Mouse (Mus musculus): Measurements from ENCODE around the gene Abhd14b. TPM values are rescaled to one million over a fixed set of nuclear protein-coding genes. Genes with fewer than 3 reads are reported as not detected.

Abhd14b gene
- total and polyA plus RNA-seq, 2 experiments from 2014 or later: 13.8 to 16.2 TPM

GRCm38 (mm10) chr9:106453271-106454070, 6.2 kb downstream of the Abhd14b start, which contains the start of gene Pcbp4:
Gene Pcbp4, plus strand, starts transcription at chr9:106453291.
- Histone ChIP-seq H3K9me3 (ENCODE audit: low read length) (no peaks in the 10 kb centered on the region), H3K4me2 (ENCODE audit: low read depth, low read length, poor library complexity, severe bottlenecking) (peak within 1 kb of the TSS; percentile 85), H3K27me3 (ENCODE audit: insufficient read depth, low read length) (no peaks in the 10 kb centered on the region), H3K9ac (replicated peaks; ENCODE audit: low read length, poor library complexity, severe bottlenecking) (peak within 1 kb of the TSS; percentile 96), H3K27ac (ENCODE audit: low read depth, low read length) (peak within 1 kb of the TSS; percentile 89), H3K4me3 (ENCODE audit: low read depth, low read length) (peak within 1 kb of the TSS; percentile 65), H3K4me1 (ENCODE audit: insufficient read depth, low read length) (peaks cover 37% of the 10 kb centered on the region), H3K36me3 (ENCODE audit: insufficient read depth, low read length) (peaks cover 5% of the 10 kb centered on the region; the same call in 1 of the 2 replicates)
- 1% methylated on average over 32 of the region's 74 CpGs for WGBS
- peak; percentile 67 for DNase-seq (ENCODE audit: low spot score)
- TF ChIP-seq CTCF (IDR thresholded peaks at IDR 0.05): no peak
- ATAC-seq (ENCODE audit: low FRiP score): peak; percentile 50

- Histone ChIP-seq H3K4me2 (ENCODE audit: low read depth, low read length, poor library complexity, severe bottlenecking) (peak overlapping the region; percentile 85), H3K9ac (replicated peaks; ENCODE audit: low read length, poor library complexity, severe bottlenecking) (peak overlapping the region; percentile 96), H3K4me3 (ENCODE audit: low read depth, low read length) (peak overlapping the region; percentile 65), H3K27me3 (ENCODE audit: insufficient read depth, low read length) (no peaks in the 10 kb centered on the region), H3K36me3 (ENCODE audit: insufficient read depth, low read length) (peaks cover 5% of the 10 kb centered on the region; the same call in 1 of the 2 replicates), H3K4me1 (ENCODE audit: insufficient read depth, low read length) (peaks cover 37% of the 10 kb centered on the region), H3K27ac (ENCODE audit: low read depth, low read length) (peak overlapping the region; percentile 89), H3K9me3 (ENCODE audit: low read length) (no peaks in the 10 kb centered on the region)
- peak; percentile 13; the same call in 1 of the 2 replicates for ATAC-seq (ENCODE audit: low FRiP score)
- peak; percentile 50 for DNase-seq (ENCODE audit: low spot score)
- 0% methylated on average over 15 of the region's 20 CpGs for WGBS
- TF ChIP-seq CTCF (IDR thresholded peaks at IDR 0.05): no peak
Observed at GRCm38 (mm10) chr9:106454071-106454761, 7.0 kb downstream of the Abhd14b start.

DNA sequence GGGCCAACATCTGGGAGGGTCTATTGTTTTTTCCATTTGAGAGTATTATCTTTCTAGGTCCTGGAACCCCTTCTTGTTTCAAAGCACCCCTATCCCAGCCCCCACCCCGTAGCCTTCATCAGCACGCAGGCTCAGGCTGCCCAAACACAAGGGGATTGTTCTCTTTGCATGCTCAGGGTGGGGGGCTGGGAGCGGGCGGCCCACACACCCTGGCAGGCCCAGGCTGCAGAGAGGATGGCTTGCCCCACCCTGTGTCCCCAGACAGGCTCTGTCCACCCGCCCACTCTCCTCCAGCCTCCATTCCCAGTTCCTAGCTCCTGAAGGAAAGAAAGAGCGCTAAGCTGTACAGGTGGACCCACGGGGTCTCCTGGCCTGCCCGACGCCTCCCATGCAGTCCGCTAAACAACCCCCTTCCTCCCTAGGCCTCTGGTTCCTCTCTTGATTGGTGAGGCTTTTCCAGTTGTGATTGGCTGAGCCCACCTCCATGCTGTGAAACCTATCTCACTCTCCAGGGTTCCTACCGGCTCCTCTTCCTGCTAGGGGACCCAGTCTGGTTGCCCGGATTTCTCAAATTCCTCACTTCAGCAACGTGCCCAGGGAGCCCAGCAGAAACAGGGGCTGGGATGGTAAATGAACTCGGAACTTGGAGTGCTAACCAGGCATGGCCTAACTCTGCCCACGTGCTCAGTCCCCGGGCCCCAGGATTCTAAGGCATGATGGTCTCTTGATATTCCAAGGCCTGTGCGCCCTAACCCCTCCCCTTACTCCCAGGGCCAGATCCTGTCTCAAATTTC, 7.8 kb downstream of the Abhd14b start:
- peak; percentile 72 for DNase-seq (ENCODE audit: low spot score)
- H3K9ac ChIP-seq (replicated peaks; ENCODE audit: low read length, poor library complexity, severe bottlenecking): peak overlapping the region; percentile 96
- peak overlapping the region; percentile 89 for H3K27ac ChIP-seq (ENCODE audit: low read depth, low read length)
- peak overlapping the region; percentile 65 for H3K4me3 ChIP-seq (ENCODE audit: low read depth, low read length)
- no peak for TF ChIP-seq CTCF (IDR thresholded peaks at IDR 0.05)
- ATAC-seq (ENCODE audit: low FRiP score): peak; percentile 33; the same call in 1 of the 2 replicates
- 6% methylated on average over 17 of the region's 17 CpGs for WGBS
- H3K36me3 ChIP-seq (ENCODE audit: insufficient read depth, low read length): peaks cover 8% of the 10 kb centered on the region; the same call in 1 of the 2 replicates
- no peaks in the 10 kb centered on the region for H3K27me3 ChIP-seq (ENCODE audit: insufficient read depth, low read length)
- peaks cover 37% of the 10 kb centered on the region for H3K4me1 ChIP-seq (ENCODE audit: insufficient read depth, low read length)
- H3K9me3 ChIP-seq (ENCODE audit: low read length): no peaks in the 10 kb centered on the region
- peak overlapping the region; percentile 85 for H3K4me2 ChIP-seq (ENCODE audit: low read depth, low read length, poor library complexity, severe bottlenecking)

GRCm38 (mm10) chr9:106456325-106457162, 9.3 kb downstream of the Abhd14b start:
- H3K4me2 ChIP-seq (ENCODE audit: low read depth, low read length, poor library complexity, severe bottlenecking): peak overlapping the region; percentile 85
- H3K9me3 ChIP-seq (ENCODE audit: low read length): no peaks in the 10 kb centered on the region
- H3K9ac ChIP-seq (replicated peaks; ENCODE audit: low read length, poor library complexity, severe bottlenecking): peak overlapping the region; percentile 96
- H3K4me3 ChIP-seq (ENCODE audit: low read depth, low read length): 0 out of 2 replicates have a peak overlapping the region, but pooled peaks have one; percentile 2
- ATAC-seq (ENCODE audit: low FRiP score) (no peak), DNase-seq (ENCODE audit: low spot score) (peak; percentile 65)
- H3K27me3 ChIP-seq (ENCODE audit: insufficient read depth, low read length): no peaks in the 10 kb centered on the region
- 27% methylated on average over 15 of the region's 15 CpGs for WGBS
- peak overlapping the region; percentile 38; the same call in 1 of the 2 replicates for H3K27ac ChIP-seq (ENCODE audit: low read depth, low read length)
- peaks cover 16% of the 10 kb centered on the region for H3K36me3 ChIP-seq (ENCODE audit: insufficient read depth, low read length)
- no peak for TF ChIP-seq CTCF (IDR thresholded peaks at IDR 0.05)
- peaks cover 37% of the 10 kb centered on the region for H3K4me1 ChIP-seq (ENCODE audit: insufficient read depth, low read length)

GRCm38 (mm10) chr9:106457163-106457559, 9.9 kb downstream of the Abhd14b start:
- DNase-seq (ENCODE audit: low spot score) (no peak), ATAC-seq (ENCODE audit: low FRiP score) (no peak)
- Histone ChIP-seq H3K4me3 (ENCODE audit: low read depth, low read length) (no peak overlapping the region), H3K4me2 (ENCODE audit: low read depth, low read length, poor library complexity, severe bottlenecking) (peak overlapping the region; percentile 85), H3K4me1 (ENCODE audit: insufficient read depth, low read length) (peaks cover 37% of the 10 kb centered on the region), H3K9ac (replicated peaks; ENCODE audit: low read length, poor library complexity, severe bottlenecking) (peak overlapping the region; percentile 96; the same call in 1 of the 2 replicates), H3K9me3 (ENCODE audit: low read length) (no peaks in the 10 kb centered on the region), H3K27ac (ENCODE audit: low read depth, low read length) (peak overlapping the region; percentile 38; the same call in 1 of the 2 replicates), H3K27me3 (ENCODE audit: insufficient read depth, low read length) (no peaks in the 10 kb centered on the region), H3K36me3 (ENCODE audit: insufficient read depth, low read length) (peaks cover 22% of the 10 kb centered on the region)
- 28% methylated on average over 9 of the region's 9 CpGs for WGBS
- no peak for TF ChIP-seq CTCF (IDR thresholded peaks at IDR 0.05)
